Mouse (Mus musculus): ENCODE results near the gene Asic2. TPM values are rescaled to one million over a fixed set of nuclear protein-coding genes. Genes with fewer than 3 reads are reported as not detected.

Gene Asic2
- total RNA-seq, 2 experiments from 2014 or later = not detected

DNA sequence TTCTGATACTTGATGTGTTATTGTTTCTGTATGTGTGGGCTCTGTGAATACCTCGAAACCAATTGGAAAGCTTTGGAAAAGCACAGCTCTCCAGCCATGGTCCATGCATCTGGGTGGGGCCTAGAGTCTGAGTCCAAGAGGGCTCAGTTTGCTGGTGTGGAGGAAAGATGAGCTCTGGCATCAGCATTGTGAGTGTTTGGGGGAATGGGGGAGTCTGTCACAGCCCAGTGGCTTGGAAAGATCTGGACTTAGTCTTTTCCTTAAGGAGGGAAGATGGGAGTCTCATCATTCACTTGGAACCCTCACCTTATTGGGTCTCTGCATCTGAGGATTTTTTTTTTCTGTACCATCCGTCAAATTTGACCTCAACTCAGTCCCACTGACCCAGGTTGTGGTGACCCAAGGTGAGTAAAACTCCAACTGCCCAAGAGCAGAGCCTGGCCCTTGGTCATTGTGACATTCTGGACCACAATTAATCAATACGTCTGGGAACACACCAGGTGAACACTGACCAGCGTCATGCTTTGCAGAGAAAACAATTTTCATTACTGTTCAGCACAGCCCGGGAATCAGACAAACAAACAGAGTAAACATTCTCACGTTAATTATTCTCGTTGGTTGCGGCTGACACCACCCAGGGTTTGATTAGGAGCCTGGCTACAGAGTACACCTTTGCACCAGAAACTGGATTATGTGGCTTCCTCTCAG lies 594.1 kb downstream of the Asic2 start:
- ATAC-seq (ENCODE audit: poor library complexity, severe bottlenecking) = no peak

DNA sequence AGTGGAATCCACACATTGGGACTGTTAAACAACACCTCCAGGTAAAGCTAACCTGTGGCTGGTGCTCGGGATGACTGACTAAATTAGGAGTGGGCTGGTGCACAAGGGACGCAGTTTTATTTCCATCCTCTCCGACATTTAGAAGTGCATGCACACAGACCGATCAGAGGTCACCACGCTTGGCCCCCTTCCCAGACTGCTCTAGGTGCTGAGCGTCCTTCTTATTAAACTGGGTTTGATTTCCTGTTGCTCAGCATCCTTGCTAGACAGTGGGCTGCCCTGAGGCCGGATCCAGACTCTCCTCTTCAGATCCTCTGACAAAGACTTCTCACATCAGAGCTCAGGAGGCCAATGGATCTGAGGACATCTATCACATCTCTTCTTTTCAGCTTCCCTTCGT lies 596.7 kb downstream of the Asic2 start:
- no peak for ATAC-seq (ENCODE audit: poor library complexity, severe bottlenecking)

DNA sequence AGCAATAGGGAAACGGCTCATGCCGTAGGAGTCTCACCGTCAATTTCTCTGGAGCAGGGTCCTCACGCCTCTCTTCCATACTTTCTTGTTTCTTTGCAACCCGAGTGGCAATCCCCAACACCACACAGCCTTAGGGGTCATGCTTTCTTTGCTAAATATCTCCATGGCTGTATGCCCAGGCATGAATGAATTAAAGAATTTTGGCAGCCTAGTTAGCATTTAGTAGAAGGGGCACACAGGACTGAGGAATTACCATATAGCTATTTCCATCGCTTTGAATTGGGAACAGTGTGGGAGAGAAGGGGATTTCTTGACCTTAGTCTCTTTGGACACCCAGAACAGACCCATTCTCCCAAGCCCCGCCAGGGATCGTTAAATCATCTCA lies 597.8 kb downstream of the Asic2 start:
- ATAC-seq (ENCODE audit: poor library complexity, severe bottlenecking) = no peak

DNA sequence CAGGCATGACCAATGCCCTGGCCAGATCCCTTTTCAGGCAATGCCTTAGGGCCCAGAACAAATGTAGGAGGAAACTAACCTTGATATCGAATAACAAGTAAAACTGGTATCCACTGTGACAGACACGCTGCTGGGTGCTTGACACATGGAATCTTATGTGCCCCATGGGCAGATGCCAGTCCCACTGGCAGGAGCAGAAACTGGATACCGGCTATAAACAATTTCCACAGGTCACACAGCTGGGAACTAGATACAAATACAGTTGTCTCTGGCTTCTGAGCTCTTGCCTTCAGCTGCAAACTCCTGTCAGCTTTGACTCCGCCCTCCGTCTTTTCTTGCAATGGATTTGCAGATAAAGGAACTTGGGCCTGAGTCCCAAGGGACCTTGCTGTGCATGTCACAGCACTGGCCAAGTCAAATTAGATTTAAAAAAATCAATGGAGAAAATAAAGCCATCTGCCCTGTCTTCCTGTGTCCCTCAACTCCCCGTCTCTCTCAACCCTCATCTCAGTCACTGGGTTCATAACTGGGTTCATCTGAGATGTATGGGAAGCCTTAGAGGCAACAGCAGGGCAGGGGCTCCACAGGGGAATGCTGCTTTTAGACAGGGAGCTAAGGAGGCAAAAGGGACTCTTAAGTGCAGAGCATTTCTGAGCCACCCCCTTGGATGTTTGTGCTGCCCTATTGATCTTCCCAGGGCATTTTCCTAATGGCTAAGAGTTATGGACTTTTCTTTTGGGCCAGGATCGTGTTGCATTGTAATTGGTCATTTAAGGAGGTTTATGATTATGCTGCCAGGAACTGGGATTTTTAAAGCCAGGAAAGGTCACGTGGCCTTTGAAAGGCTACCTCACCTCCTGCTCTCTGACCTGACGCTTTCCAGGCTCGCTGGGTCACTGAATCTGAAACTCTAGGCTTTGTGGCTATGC lies 598.5 kb downstream of the Asic2 start:
- no peak for ATAC-seq (ENCODE audit: poor library complexity, severe bottlenecking)

DNA sequence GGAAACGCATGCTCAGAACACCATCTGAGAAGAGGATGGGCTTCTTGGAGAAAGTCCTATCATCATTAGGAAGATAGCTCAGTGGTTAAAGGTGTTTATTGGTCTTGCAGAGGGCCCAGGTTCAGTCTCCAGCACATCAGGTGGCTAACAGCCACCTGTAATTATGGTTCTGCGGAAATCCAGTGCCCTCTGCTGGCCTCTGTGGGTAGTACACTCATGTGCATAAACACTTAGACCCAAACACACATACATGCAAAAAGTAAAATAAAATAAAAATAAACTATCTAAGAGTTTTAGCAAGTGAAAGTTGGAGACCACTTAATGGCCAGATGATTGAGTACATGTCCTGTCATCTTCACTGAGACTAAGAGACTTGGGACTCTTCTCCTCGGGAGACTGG lies 603.8 kb downstream of the Asic2 start:
- ATAC-seq (ENCODE audit: poor library complexity, severe bottlenecking) = no peak

DNA sequence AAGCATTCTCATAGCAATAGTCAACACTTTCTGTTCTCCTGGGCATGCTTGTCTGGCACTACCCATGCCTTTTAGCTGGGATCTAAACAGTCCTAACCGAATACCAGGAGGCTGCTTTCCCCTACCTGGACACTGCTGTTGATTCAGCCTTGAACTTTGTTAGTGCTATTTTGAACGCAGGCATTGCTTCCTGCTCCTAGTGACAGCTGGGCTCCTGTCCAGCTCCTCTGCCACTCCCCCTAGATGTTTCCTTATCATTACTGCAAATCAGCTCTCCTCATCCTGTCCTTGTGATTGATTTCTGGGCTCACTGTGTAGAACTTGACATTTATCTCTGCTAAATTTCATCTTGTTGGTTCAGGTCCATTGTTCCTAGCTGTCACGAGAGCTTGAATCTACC lies 605.8 kb downstream of the Asic2 start:
- no peak for ATAC-seq (ENCODE audit: poor library complexity, severe bottlenecking)

DNA sequence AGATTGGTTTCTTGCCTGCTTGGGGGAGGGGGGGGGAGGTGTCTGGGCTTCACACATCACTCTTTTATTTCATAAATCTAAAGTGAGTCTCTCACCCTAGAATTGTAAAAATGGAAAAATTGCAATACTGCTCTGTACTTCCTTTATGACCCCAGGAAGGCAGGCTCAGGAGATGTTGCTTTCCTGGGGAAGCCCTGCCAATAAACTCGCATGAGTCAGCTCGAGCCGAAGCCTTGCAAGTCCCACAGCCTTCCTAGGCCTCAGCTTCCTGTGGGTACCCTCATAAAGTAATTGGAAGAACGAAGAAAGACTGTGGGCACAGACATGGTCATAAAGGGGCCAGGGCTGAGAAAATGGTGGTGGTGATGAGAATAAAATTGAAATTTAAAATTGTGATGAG lies 607.2 kb downstream of the Asic2 start:
- ATAC-seq (ENCODE audit: poor library complexity, severe bottlenecking) = no peak

DNA sequence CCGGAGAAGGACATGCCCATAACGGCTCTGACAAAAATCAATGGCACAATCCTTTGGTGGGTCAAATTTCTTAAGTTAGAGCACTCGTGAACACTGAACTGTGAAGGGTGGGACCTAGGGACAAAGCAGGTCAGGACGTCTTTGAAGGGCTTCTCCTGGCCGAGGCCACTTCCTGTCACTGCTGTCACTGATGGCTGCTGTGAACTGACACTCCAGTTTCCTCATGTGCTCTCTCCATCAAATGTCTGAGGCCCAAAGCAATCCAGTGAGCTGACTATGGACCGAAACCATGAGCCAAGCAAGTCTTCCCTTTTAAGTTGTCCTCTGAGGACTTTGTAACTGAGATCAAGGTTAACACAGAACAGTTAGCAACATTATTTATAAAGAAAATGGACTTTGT lies 617.8 kb downstream of the Asic2 start:
- ATAC-seq (ENCODE audit: poor library complexity, severe bottlenecking) = peak; percentile 56; the same call in 1 of the 2 replicates

DNA sequence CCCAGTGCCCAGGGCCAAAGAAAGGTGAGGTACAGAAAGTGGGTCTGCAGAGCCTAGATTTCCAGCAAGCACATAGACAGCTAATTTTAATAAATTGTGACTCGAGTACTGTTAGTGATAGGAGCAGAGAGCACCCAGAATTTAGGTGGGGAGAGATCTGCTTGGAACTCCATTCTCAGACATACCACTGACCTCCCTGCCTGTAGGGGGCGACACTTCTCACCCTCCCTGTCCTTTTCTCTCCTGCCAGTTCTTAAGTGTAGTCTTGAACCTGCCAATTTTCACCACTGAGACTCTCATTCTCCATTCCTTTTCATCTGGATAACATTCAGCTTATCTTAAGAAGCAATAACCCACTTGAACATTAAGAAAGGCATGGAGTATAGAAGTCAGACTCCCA lies 636.3 kb downstream of the Asic2 start:
- no peak for ATAC-seq (ENCODE audit: poor library complexity, severe bottlenecking)

DNA sequence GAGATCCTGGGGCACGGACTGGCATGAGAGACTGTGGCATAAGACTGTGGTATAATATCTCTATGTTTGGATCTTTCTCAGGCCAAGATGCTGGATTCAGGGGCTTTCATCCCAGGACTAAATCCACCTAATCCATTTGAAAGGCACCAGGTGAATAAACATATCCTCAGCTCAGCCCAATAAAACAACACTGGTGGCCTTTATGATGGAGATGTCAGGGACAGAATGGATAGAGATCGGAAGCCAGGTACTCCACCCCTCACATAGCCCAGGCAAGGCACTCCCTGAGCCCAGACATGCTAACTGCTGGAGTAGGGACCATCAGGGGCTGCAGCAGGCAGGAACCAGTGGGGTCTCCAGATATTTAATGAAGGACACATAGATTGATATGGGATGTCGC lies 637.3 kb downstream of the Asic2 start:
- ATAC-seq (ENCODE audit: poor library complexity, severe bottlenecking) = no peak

DNA sequence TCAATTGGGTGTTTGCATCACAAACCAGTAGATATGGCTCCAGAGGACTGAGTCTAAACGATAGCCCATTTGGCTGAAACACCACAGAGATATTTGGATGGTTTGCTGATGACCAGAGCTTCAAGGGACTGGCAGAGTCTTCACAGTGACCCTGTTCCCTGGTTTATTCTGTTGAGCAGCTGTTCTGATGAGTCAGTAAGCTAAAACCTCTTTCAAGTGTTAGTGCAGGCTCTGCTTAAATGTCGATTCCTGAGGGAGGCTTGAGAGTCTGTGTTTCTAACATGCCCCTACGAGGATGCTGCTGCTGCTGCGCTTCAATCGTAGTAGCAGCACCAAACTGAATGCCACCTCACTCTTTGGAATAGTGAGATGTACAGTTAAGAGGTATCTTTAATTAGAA lies 640.2 kb downstream of the Asic2 start:
- ATAC-seq (ENCODE audit: poor library complexity, severe bottlenecking) = no peak

DNA sequence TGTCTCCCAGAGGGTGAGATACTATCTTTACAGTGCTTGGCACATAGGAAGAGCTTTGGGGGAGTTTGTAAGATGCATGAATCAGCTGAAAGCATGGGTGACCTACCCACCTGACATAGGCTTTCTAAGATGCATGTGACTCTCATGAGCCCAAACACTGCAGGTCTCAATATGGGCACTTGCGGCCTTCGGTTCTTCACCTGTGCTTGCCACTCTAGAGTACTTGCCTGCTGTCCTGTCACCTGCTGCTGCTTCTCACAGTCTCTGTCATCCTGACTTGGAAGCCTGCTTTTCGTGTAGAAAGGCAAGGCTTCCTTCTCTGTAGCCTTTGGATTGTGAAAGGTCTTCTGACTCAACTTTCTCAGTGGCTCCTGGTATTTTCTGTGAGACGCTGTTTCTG lies 645.1 kb downstream of the Asic2 start:
- no peak for ATAC-seq (ENCODE audit: poor library complexity, severe bottlenecking)

DNA sequence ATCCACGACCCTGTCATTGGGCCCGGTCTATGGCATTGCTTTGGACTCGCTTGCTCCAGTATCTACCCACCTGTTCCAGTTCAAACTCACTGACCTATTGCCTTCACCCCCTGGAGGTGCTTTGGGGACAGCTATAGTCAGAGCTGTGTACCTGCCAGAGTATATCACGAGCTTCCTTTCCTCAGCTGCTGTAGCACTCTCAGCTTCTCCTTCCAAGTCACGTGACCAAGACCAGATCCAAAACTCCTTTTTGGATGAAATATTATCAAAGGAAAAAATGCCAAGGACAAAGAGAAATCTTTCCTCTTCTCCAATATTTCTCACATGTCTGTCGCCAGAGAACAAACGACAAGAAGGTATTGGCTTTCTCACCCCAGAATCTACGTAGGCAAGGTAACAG lies 645.8 kb downstream of the Asic2 start:
- ATAC-seq (ENCODE audit: poor library complexity, severe bottlenecking) = no peak

DNA sequence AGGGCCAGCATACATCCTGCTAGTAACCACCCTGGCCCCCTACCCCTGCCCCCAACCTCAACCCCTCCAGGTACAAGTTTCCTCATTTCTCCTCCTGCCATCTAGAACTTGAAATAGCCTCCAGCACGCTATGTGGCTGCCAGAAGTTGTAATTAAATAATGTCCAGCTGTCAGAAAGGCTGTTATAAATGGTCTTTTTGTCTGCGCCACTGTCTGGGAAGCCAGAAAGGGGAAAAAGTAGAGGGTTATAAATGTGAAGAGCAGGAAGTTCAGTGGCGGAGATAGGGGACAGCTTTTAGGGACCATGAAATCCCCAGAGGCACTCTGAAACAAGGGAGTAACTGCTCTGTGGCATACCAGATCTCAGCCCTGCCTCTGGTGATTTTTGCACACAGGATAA lies 678.2 kb downstream of the Asic2 start:
- no peak for ATAC-seq (ENCODE audit: poor library complexity, severe bottlenecking)

DNA sequence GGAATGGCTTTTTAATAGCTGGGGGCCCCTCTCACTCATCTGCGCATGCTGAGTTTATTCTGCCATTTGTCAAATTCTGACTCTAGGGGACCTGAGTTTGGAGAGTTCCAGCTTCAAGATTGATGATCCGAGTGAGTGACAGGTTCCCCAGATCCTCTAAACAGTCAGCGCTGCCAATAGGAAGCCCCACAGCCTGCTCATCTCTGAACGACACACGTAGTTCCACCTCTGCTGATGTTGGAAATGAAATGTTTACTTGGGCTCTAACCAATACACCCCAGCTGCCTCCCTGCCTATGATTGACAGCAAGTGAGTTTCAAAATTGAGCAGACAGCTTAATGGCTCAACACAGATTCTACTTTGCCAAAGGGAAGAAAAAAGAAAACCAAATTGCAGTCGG lies 685.1 kb downstream of the Asic2 start:
- ATAC-seq (ENCODE audit: poor library complexity, severe bottlenecking) = no peak

DNA sequence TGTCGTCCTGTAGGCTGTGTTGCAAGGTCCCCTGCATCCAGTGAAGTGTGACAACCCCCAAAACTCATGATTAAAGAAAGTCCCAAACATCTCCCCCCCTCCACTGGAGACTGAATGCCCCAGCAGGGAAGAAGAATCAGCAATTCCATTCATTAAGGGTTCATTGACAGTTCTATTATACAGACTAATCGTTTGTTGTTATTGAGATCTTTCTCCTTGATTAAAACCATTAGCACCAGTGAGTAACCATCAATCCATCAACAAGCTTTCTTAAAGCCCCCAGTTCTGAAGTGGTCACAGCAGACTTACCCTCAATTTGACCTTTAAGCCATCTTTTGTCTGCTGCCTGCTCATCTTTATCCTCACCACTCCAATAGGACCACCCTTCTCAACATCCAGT lies 688.2 kb downstream of the Asic2 start:
- ATAC-seq (ENCODE audit: poor library complexity, severe bottlenecking) = no peak

DNA sequence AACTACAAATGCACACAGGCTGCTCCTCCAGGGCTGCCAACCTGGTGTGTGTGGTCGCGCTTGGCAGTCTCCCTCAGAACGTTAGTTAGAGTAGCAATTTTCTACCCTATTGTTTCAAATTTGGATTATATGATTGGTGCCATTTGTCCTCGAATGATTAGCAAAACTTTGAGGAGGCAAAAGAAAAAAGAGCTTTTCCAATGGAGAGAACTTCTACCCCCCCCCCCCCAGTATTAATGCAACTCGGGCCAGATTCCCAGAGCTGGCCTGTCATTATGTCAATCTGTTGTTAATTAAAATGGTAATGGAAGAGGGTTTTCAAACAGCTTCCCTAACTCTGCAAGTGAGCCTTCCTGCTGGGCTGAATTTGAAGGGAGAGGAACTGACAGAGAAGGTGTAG lies 690.9 kb downstream of the Asic2 start:
- ATAC-seq (ENCODE audit: poor library complexity, severe bottlenecking) = no peak

DNA sequence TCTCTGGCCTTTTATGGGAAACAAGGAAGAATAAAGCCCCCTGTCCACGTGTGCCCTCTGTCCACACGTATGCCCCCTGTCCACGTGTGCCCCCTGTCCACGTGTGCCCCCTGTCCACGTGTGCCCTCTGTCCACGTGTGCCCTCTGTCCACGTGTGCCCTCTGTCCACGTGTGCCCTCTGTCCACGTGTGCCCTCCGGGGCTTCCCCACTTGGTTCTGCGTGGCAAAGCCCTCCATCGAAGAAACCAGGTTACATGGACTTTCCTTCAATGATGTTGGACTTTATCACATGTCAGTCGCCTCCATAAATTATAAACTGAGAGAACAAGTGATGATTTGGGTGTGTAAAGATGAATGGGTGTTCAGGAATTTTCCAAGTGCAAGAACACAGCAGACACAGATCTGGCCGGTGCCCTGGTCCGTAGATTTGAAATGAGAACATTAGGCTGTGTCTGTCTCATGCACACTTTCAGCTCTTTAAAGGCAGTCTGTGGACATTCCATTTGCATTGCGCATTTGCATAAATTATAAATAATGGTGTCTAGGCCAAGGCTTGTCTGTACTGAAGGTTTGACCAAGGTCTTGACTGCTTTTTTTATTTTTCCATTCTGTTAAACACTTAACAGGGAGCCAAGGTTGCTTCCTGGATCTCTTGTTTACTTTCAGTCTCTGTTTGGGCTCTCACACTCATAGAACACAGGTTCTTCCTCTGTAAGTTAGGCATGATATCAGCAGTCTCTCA lies 695.4 kb downstream of the Asic2 start:
- no peak for ATAC-seq (ENCODE audit: poor library complexity, severe bottlenecking)

DNA sequence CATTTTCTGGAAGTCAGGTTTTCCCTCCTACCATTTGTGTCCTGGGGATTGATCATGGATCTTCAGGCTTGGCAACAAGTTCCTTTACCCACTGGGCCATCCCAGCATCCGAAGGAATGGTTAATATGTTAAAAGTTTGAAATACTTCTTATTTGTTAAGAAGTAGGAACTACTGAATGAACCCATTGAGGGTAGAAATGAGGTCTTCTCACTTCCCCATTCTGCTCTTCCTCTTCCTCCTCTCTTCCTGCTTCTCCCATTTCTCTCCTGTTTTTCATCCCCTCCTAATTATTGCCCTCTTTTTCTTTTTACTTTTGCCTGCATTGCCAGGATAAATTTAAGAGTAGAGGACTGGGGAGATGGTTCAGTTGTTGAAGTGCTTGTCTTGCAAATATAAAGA lies 696.8 kb downstream of the Asic2 start:
- ATAC-seq (ENCODE audit: poor library complexity, severe bottlenecking) = no peak

DNA sequence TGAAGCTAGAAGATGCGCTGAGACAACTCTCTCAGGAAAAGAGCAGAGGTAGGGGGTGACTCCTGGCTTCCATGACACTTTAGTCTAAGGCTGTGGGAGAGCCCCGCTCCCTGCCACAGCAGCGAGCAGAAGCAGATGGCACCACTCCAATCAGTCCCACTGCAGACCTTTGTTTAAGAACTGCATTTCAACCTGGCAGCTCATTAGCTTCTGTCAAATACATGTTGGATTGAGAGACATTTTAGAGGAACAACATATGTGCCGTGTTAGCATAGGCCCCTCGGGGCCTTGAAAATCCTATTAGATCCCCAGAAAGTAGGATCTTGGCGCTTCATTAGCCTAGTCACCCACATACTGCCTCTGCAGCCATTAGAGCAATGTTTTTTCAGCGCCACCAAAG lies 697.7 kb downstream of the Asic2 start:
- no peak for ATAC-seq (ENCODE audit: poor library complexity, severe bottlenecking)

DNA sequence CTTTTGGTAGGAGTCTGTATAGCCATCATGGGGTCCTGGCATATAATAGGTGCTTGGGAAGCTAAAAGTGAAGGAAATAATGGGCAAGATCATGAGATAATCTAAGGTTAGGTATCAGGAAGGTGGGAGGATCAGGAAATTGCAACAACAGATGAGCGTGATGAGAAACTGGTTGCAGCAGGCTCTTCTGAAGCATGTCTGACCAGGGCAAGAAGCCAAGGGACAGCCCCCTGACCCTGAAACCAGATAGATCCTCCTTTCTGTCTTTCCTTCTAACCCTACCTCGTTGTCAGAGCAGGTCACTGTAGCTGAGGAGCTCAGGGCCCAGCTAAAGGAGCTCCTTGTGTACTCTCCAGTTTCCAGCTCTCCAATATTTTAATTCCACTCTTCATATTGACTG lies 704.5 kb downstream of the Asic2 start:
- ATAC-seq (ENCODE audit: poor library complexity, severe bottlenecking) = no peak

DNA sequence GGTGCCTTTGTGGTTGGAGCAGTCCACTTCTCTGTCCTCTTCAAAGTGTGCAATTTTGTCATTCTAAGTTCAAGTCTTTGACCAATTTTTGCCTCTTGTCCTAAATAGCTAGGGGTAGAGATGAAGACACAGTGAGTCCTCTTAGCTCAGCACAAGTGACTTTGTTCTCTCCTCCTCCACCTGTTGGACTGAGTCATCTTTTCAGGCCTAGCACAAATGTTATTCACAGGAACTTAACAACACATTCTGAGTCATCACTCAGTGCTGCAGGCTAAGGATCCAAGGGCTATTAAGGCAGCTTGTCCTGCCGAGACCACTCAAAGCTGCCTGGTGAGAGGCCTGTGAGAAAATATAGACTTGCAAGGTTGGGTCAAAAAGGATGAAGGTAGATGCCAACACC lies 705.1 kb downstream of the Asic2 start:
- no peak for ATAC-seq (ENCODE audit: poor library complexity, severe bottlenecking)
